Mouse (Mus musculus): ENCODE results near the gene Olfr741. TPM values are rescaled to one million over a fixed set of nuclear protein-coding genes. Genes with fewer than 3 reads are reported as not detected.

Olfr741 gene
- not detected in 2 replicates for total RNA-seq (2021)
- long read RNA-seq, experiment 1, result 0 reads
- long read RNA-seq, experiment 2, result 0 reads

- no peak for DNase-seq
Measured at GRCm38 (mm10) chr14:50472438-50472837, at the start of gene Olfr741. Gene Olfr741 (plus strand): TSS chr14:50472738.

GRCm38 (mm10) chr14:50445245-50445644 lies 27.3 kb upstream of the Olfr741 start, which contains the start of gene Olfr740:
Gene Olfr740 (plus strand): TSS chr14:50445545.
- DNase-seq, result no peak

- DNase-seq, result no peak
Measured at GRCm38 (mm10) chr14:50478406-50478805, 5.9 kb downstream of the Olfr741 start.

- no peak for DNase-seq
Measured at GRCm38 (mm10) chr14:50503300-50503699, 30.8 kb downstream of the Olfr741 start, which contains the start of gene Olfr742. Gene Olfr742 (plus strand): TSS chr14:50503600.

- DNase-seq, result no peak
Measured at GRCm38 (mm10) chr14:50521539-50521938, 49.0 kb downstream of the Olfr741 start, which contains the start of gene Olfr743. Gene Olfr743 (plus strand): TSS chr14:50521839.

Other genes starting within 250 kb of the Olfr741 start
- gene Olfr731, start 230.9 kb upstream of the Olfr741 start, total RNA-seq (2021), result not detected in 2 replicates
- gene Olfr732, start 188.5 kb upstream of the Olfr741 start, total RNA-seq (2021), result not detected in 2 replicates
- not detected in 2 replicates for gene Olfr733, start 171.2 kb upstream of the Olfr741 start, total RNA-seq (2021)
- not detected in 2 replicates for gene Olfr734, start 146.0 kb upstream of the Olfr741 start, total RNA-seq (2021)
- gene Olfr735, start 123.9 kb upstream of the Olfr741 start, total RNA-seq (2021), result not detected in 2 replicates
- gene Tlr11, start 114.8 kb upstream of the Olfr741 start, total RNA-seq (2021), result 0.26 and 0.86 TPM in 2 replicates
- gene Olfr736, start 91.6 kb upstream of the Olfr741 start, total RNA-seq (2021), result not detected in 2 replicates
- gene Olfr738, start 65.2 kb upstream of the Olfr741 start, total RNA-seq (2021), result not detected in 2 replicates
- not detected in 2 replicates for gene Olfr739, start 54.1 kb upstream of the Olfr741 start, total RNA-seq (2021)
- not detected in 2 replicates for gene Olfr740, start 27.2 kb upstream of the Olfr741 start, total RNA-seq (2021)
- gene Olfr742, start 30.9 kb downstream of the Olfr741 start, total RNA-seq (2021), result not detected in 2 replicates
- not detected in 2 replicates for gene Olfr743, start 49.1 kb downstream of the Olfr741 start, total RNA-seq (2021)
- gene Olfr744, start 142.1 kb downstream of the Olfr741 start, total RNA-seq (2021), result not detected in 2 replicates
- not detected in 2 replicates for gene Olfr745, start 166.7 kb downstream of the Olfr741 start, total RNA-seq (2021)
- gene Olfr746, start 174.3 kb downstream of the Olfr741 start, total RNA-seq (2021), result not detected in 2 replicates
- not detected in 2 replicates for gene Olfr747, start 220.5 kb downstream of the Olfr741 start, total RNA-seq (2021)
- not detected in 2 replicates for gene Olfr748, start 234.6 kb downstream of the Olfr741 start, total RNA-seq (2021)